Comparison of ENCODE assay signal across 8 mouse cellular contexts in the genomic region with DNA sequence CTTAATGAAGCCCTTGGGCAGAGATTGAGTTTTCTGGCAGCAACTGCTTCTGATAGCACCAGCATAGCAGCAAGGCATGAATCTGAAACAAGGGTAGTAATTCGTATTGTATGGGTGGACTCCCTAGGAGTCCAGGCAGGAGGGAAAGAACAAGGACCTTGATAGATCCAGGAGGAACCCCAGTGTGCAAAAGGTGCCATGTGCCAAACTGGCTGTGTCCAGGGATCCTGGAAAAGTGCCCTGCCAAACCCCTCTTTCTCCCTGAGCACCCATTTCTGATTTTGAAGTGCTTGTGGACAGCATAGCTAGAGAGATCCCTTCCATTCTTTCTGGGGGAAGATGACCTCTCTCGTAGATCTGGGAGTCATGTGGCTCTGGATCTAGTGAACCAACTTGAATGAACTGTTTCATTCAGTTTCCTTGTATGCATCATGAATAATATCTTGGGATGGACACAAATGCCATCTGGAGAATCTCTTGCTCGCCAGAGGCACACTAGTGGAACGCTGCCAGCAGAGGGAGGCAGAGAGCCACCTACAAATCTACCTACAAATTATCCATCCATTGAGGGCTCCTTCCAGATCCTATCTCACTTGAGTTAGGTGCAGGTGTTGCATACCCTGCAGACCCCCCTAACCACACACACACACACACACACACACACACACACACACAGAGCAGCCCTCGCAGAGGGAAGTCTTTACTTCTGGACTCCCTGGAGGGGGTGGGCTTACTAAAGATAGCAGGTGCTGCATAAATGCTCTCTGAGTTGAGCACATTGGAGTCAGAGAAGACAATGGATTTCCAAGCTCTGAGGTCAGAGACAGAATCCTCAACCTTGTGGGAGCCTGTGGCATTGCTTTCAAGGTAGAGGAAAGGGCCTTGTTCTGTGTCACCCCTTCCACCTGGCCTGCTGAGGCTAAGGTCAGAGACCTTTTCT. TPM values are rescaled to one million over a fixed set of nuclear protein-coding genes. Genes with fewer than 3 reads are reported as not detected.
DNase-seq lines count a peak whose midpoint lies in the region; ATAC-seq and TF ChIP-seq lines count a peak whose summit lies in the region.

No protein-coding gene starts in this region.

- H3K27me3 ChIP-seq in G1E (ENCODE audit: insufficient read depth, low read length), result no peaks in the 10 kb centered on the region
- no peaks in the 10 kb centered on the region for H3K27me3 ChIP-seq in heart, postnatal 0 days (ENCODE audit: control insufficient read depth, insufficient read depth, low read length)
- H3K27me3 ChIP-seq in midbrain, embryonic 16.5 days (ENCODE audit: control insufficient read depth, insufficient read depth, low read depth, low read length), result no peaks in the 10 kb centered on the region

- no peaks in the 10 kb centered on the region for H3K9me3 ChIP-seq in G1E (replicated peaks)
- H3K9me3 ChIP-seq in heart, postnatal 0 days (replicated peaks; ENCODE audit: control insufficient read depth, low read length), result no peaks in the 10 kb centered on the region
- H3K9me3 ChIP-seq in midbrain, embryonic 16.5 days (replicated peaks; ENCODE audit: control insufficient read depth, low read length, poor library complexity, severe bottlenecking), result no peaks in the 10 kb centered on the region

- H3K4me3 ChIP-seq in G1E (ENCODE audit: low read depth, low read length), result no peak overlapping the region
- no peak overlapping the region for H3K4me3 ChIP-seq in heart, postnatal 0 days (ENCODE audit: low read depth, low read length)
- H3K4me3 ChIP-seq in midbrain, embryonic 16.5 days (ENCODE audit: low read depth, low read length), result no peak overlapping the region

- no peak for ATAC-seq in CD4-positive, CD25-positive, alpha-beta regulatory T cell, adult 4 months
- no peak for ATAC-seq in G1E (ENCODE audit: extremely low read depth, insufficient number of reproducible peaks, low FRiP score, poor library complexity, severe bottlenecking)
- no peak for ATAC-seq in heart, postnatal 0 days (ENCODE audit: insufficient read depth, low read depth)
- no peak for ATAC-seq in midbrain, embryonic 16.5 days

- no peak overlapping the region for H3K4me2 ChIP-seq in heart, postnatal 0 days (ENCODE audit: low read depth, low read length)
- no peak overlapping the region for H3K4me2 ChIP-seq in midbrain, embryonic 16.5 days (ENCODE audit: low read length)

- H3K36me3 ChIP-seq in G1E (replicated peaks), result peaks cover 50% of the 10 kb centered on the region
- no peaks in the 10 kb centered on the region for H3K36me3 ChIP-seq in heart, postnatal 0 days (replicated peaks; ENCODE audit: control insufficient read depth, insufficient read depth, low read length)
- no peaks in the 10 kb centered on the region for H3K36me3 ChIP-seq in midbrain, embryonic 16.5 days (ENCODE audit: control insufficient read depth, insufficient read depth, low read length)

- DNase-seq in CD4-positive, CD25-positive, alpha-beta regulatory T cell, adult 2 months (ENCODE audit: low read depth, low spot score), result peak; percentile 90
- peak; percentile 37 for DNase-seq in G1E (ENCODE audit: low spot score)
- peak; percentile 88 for DNase-seq in cerebellum, adult 9-10 months
- peak; percentile 53 for DNase-seq in heart, postnatal 0 days (ENCODE audit: low spot score)
- DNase-seq in left cerebral cortex, adult 11 months (ENCODE audit: low spot score), result peak; percentile 60
- peak; percentile 41 to 61 for DNase-seq in spleen, postnatal 14 days (ENCODE audit: low spot score in 2 of 2)

- WGBS in heart, postnatal 0 days, result 19% methylated on average over 5 of the region's 5 CpGs
- 19% methylated on average over 5 of the region's 5 CpGs for WGBS in midbrain, embryonic 16.5 days

- no peak overlapping the region for H3K27ac ChIP-seq in heart, postnatal 0 days (ENCODE audit: low read depth)
- no peak overlapping the region for H3K27ac ChIP-seq in midbrain, embryonic 16.5 days (ENCODE audit: low read length)

- peak; percentile 91 for TF ChIP-seq CTCF in G1E (IDR thresholded peaks at IDR 0.05; ENCODE audit: low read depth, low read length)
- TF ChIP-seq CTCF in heart, postnatal 0 days (IDR thresholded peaks at IDR 0.05; ENCODE audit: low read depth), result peak; percentile 80

- no peak overlapping the region for H3K9ac ChIP-seq in heart, postnatal 0 days (replicated peaks; ENCODE audit: low read depth, low read length)
- H3K9ac ChIP-seq in midbrain, embryonic 16.5 days (ENCODE audit: low read depth, low read length), result peak overlapping the region; percentile 13; the same call in 1 of the 2 replicates

- H3K4me1 ChIP-seq in G1E (ENCODE audit: insufficient read depth, low read depth, low read length), result peaks cover 22% of the 10 kb centered on the region
- peaks cover 12% of the 10 kb centered on the region for H3K4me1 ChIP-seq in heart, postnatal 0 days (ENCODE audit: control insufficient read depth, insufficient read depth)
- H3K4me1 ChIP-seq in midbrain, embryonic 16.5 days (ENCODE audit: control insufficient read depth, insufficient read depth, low read length), result peaks cover 17% of the 10 kb centered on the region

- no peak for TF ChIP-seq EP300 in heart, postnatal 0 days (IDR thresholded peaks at IDR 0.05; ENCODE audit: low read depth)

RNA-seq across cellular contexts. Expression of gene Sec16a, which starts 4.4 kb away (rescaled TPM):
- 10 to 100 TPM; 24.8 to 31.7 TPM for polyA plus RNA-seq in CD4-positive, CD25-positive, alpha-beta regulatory T cell, adult 4 months (2017; shearing (Covaris generic))
- 74.0 and 83.5 TPM in 2 replicates for total RNA-seq in G1E (2014; fragmentation: Nextera tagmentation)
- 31.9 and 34.4 TPM in 2 replicates for total RNA-seq in G1E (2017)
- 24.8 and 37.8 TPM in 2 replicates for polyA plus RNA-seq in G1E (2012)
- total RNA-seq in heart, postnatal 0 days (2014; rRNA removed; ENCODE audit: low replicate concordance), result 48.3 and 49.0 TPM in 2 replicates
- 7.1 and 7.5 TPM in 2 replicates for polyA plus RNA-seq in heart, postnatal 0 days (2015; fragmentation: Nextera tagmentation; extraction: Ambion mirVana)
- 18.7 and 20.4 TPM in 2 replicates for polyA plus RNA-seq in midbrain, embryonic 16.5 days (2015; fragmentation: Nextera tagmentation; extraction: Ambion mirVana)

RNA-seq across cellular contexts. Expression of gene Inpp5e, which starts 40.4 kb away (rescaled TPM):
- 10 to 100 TPM in 1 of 2 experiments, 1 to 10 TPM in 1; 9.7 to 17.9 TPM for polyA plus RNA-seq in CD4-positive, CD25-positive, alpha-beta regulatory T cell, adult 4 months (2017; shearing (Covaris generic))
- 19.7 and 23.0 TPM in 2 replicates for total RNA-seq in G1E (2014; fragmentation: Nextera tagmentation)
- total RNA-seq in G1E (2017), result 7.6 and 8.2 TPM in 2 replicates
- polyA plus RNA-seq in G1E (2012), result 16.0 and 16.2 TPM in 2 replicates
- 16.7 and 22.0 TPM in 2 replicates for total RNA-seq in heart, postnatal 0 days (2014; rRNA removed; ENCODE audit: low replicate concordance)
- polyA plus RNA-seq in heart, postnatal 0 days (2015; fragmentation: Nextera tagmentation; extraction: Ambion mirVana), result 10.2 and 11.0 TPM in 2 replicates
- 26.9 and 27.6 TPM in 2 replicates for polyA plus RNA-seq in midbrain, embryonic 16.5 days (2015; fragmentation: Nextera tagmentation; extraction: Ambion mirVana)

Comparison
In these comparisons a context has a peak if more than half of its experiments do, and no peak if none do; other contexts are left out.
1. DNase-seq: peak in every context shown above with its lines; median percentile 90 in CD4-positive, CD25-positive, alpha-beta regulatory T cell, adult 2 months; 88 in cerebellum, adult 9-10 months; 60 in left cerebral cortex, adult 11 months; 53 in heart, postnatal 0 days; 51 in spleen, postnatal 14 days; 37 in G1E.